Mouse (Mus musculus) heart, embryonic 15.5 days (tissue): Measurements from ENCODE around the gene B3galt1. TPM values are rescaled to one million over a fixed set of nuclear protein-coding genes. Genes with fewer than 3 reads are reported as not detected.

Experiments
- ATAC-seq: fragments of 200-750 bp; cut with Nextera tagmentation; replicated peaks from 2 replicates; pipeline ENCODE4 v1.8.0; 2017; ENCODE audit warnings: low read depth, moderate TSS enrichment; ENCODE audit not compliant: insufficient number of reproducible peaks, insufficient read depth, low FRiP score
- H3K27ac ChIP-seq: fragments of 300-500 bp; sonication (generic); 2 replicates; pipeline ENCODE4 v1.5.1; 2015; ENCODE audit warnings: mild to moderate bottlenecking, inconsistent platforms
- H3K27me3 ChIP-seq: fragments of 300-500 bp; sonication (generic); 2 replicates; pipeline ENCODE4 v1.6.1; 2015; ENCODE audit warnings: inconsistent platforms
- H3K36me3 ChIP-seq: fragments of 300-500 bp; sonication (generic); 2 replicates; pipeline ENCODE4 v1.6.1; 2015; ENCODE audit warnings: mild to moderate bottlenecking, inconsistent platforms
- H3K4me1 ChIP-seq: fragments of 300-500 bp; sonication (generic); replicated peaks from 2 replicates; pipeline ENCODE4 v1.6.1; 2015; ENCODE audit warnings: inconsistent platforms
- H3K4me2 ChIP-seq: fragments of 300-500 bp; sonication (generic); 2 replicates; pipeline ENCODE4 v1.6.1; 2015; ENCODE audit warnings: inconsistent platforms, mild to moderate bottlenecking, moderate library complexity
- H3K4me3 ChIP-seq: fragments of 300-500 bp; sonication (generic); 2 replicates; pipeline ENCODE4 v1.5.1; 2015; ENCODE audit warnings: mild to moderate bottlenecking, inconsistent platforms
- H3K9ac ChIP-seq: fragments of 300-500 bp; sonication (generic); 2 replicates; pipeline ENCODE4 v1.6.1; 2015; ENCODE audit warnings: mild to moderate bottlenecking, inconsistent platforms
- H3K9me3 ChIP-seq: fragments of 300-500 bp; sonication (generic); replicated peaks from 2 replicates; pipeline ENCODE4 v1.6.1; 2016; ENCODE audit warnings: inconsistent platforms
- whole genome bisulfite sequencing: fragments of 180-500 bp; shearing (Covaris S2); methylation state at CpG from one replicate; pipeline ENCODE4 v1.1.7; 2015; ENCODE audit warnings: mixed read lengths; 5-methylcytosine and 5-hydroxymethylcytosine counted together
- polyA plus RNA-seq: library from polyadenylated mRNA; unstranded; fragments of >200 nt; fragmentation: Nextera tagmentation; extraction: Ambion mirVana; gene quantifications from 2 replicates; pipeline ENCODE4 v1.2.1, GENCODE M21; 2015

The B3galt1 gene
- 7.2 and 7.6 TPM in 2 replicates for polyA plus RNA-seq

GRCm38 (mm10) chr2:67565480-67566331 is at the start of gene B3galt1:
B3galt1 (plus strand) TSS chr2:67565871.
- WGBS, result under 1% methylated on average over 83 of the region's 83 CpGs
- no peaks in the 10 kb centered on the region for H3K27me3 ChIP-seq
- ATAC-seq, result peak; percentile 93
- H3K4me2 ChIP-seq, result peak within 1 kb of the TSS; percentile 96
- H3K36me3 ChIP-seq, result no peaks in the 10 kb centered on the region
- H3K9ac ChIP-seq, result peak within 1 kb of the TSS; percentile 59
- H3K9me3 ChIP-seq, result no peaks in the 10 kb centered on the region
- peaks cover 17% of the 10 kb centered on the region for H3K4me1 ChIP-seq
- H3K4me3 ChIP-seq, result peak within 1 kb of the TSS; percentile 82
- H3K27ac ChIP-seq, result peak within 1 kb of the TSS; percentile 65

DNA sequence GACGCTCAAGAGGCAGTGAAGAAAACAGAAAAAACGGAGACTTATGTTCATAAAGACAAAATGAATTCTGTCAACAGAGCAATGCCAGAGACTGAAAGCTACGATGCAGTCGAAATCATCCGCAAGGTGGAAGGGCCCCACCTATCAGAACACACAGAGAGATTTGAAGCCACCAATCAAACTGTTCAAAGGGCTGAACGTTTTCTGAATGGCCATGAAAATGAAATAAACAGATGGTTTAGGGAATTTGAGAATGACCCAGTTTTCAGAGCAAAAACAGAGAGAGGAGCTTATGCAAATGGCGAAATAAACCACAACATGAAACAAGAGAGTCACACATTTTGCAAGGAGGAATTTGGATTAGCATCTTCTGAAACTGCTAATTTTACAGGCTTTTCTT is 49.3 kb upstream of the B3galt1 start:
- ATAC-seq, result no peak
- H3K4me3 ChIP-seq, result no peak overlapping the region
- no peaks in the 10 kb centered on the region for H3K36me3 ChIP-seq
- H3K9ac ChIP-seq, result no peak overlapping the region
- WGBS, result 88% methylated on average over 7 of the region's 7 CpGs
- H3K9me3 ChIP-seq, result no peaks in the 10 kb centered on the region
- H3K4me2 ChIP-seq, result no peak overlapping the region
- no peak overlapping the region for H3K27ac ChIP-seq
- no peaks in the 10 kb centered on the region for H3K27me3 ChIP-seq
- no peaks in the 10 kb centered on the region for H3K4me1 ChIP-seq

- no peaks in the 10 kb centered on the region for H3K9me3 ChIP-seq
- no peak overlapping the region for H3K9ac ChIP-seq
- no peak for ATAC-seq
- no peak overlapping the region for H3K4me2 ChIP-seq
- no peaks in the 10 kb centered on the region for H3K36me3 ChIP-seq
- H3K27me3 ChIP-seq, result no peaks in the 10 kb centered on the region
- 82% methylated on average over 2 of the region's 2 CpGs for WGBS
- no peak overlapping the region for H3K27ac ChIP-seq
- H3K4me3 ChIP-seq, result no peak overlapping the region
- no peaks in the 10 kb centered on the region for H3K4me1 ChIP-seq
Observed at GRCm38 (mm10) chr2:67535347-67535746, 30.3 kb upstream of the B3galt1 start.

DNA sequence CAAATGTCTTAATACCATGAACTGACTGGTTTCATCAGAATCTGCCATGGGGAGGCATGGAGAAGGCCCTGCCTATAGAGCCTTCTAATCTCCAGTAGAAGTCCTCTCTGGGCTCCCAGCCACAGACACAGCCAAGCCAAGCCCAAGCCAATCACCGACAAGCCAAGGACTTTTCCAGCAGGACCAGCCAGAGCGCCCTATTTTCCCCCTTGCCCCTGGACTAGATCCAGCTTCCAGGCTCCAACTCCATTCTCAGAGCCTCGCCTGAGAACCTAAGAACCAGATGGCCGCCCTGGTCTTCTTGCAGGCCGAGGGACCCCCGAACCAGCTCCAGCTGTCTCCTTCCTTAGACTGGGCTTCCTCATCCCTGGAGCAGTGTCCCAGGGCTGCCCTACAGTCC is 26.2 kb upstream of the B3galt1 start:
- Histone ChIP-seq H3K4me1 (no peaks in the 10 kb centered on the region), H3K27me3 (no peaks in the 10 kb centered on the region), H3K9ac (no peak overlapping the region), H3K4me2 (no peak overlapping the region), H3K36me3 (no peaks in the 10 kb centered on the region), H3K4me3 (no peak overlapping the region), H3K9me3 (no peaks in the 10 kb centered on the region), H3K27ac (no peak overlapping the region)
- WGBS, result 76% methylated on average over 6 of the region's 6 CpGs
- no peak for ATAC-seq

DNA sequence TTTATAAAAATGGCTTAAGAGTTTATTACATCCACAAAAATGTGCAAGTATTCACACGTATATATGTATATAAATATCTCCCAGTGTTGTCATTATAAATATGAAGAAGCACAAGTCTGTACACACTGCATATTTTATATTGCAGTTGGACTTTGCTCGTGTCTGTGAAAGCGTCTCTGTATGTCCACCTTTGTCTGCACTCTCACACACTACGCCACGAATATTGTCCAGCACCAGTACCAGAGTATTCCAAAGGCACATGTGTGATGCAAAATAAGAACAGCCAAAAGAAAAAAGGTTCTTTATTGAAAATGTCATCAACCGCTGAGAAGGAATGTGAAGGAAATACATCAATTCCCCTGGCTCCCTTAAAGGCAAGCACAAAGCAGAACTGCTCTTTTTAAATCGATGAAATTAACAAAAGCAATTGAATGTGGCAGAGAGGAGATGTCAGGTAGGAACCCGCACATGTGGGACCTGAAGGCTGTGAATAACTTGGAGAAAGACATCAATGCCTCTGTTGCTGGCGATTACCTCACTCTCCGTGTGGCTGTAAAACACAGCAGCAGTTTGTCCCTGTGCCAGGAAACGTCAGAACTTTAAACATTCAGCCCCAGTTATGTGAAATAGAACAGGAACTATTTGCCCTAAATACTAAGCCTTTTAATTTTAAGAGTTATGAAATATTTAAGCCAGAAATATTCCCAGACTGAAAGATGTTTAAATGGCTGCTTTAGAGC is 23.5 kb upstream of the B3galt1 start:
- H3K27ac ChIP-seq, result no peak overlapping the region
- H3K9me3 ChIP-seq, result no peaks in the 10 kb centered on the region
- no peak overlapping the region for H3K4me3 ChIP-seq
- no peaks in the 10 kb centered on the region for H3K27me3 ChIP-seq
- no peak for ATAC-seq
- H3K36me3 ChIP-seq, result no peaks in the 10 kb centered on the region
- no peak overlapping the region for H3K4me2 ChIP-seq
- no peak overlapping the region for H3K9ac ChIP-seq
- 58% methylated on average over 11 of the region's 11 CpGs for WGBS
- no peaks in the 10 kb centered on the region for H3K4me1 ChIP-seq

DNA sequence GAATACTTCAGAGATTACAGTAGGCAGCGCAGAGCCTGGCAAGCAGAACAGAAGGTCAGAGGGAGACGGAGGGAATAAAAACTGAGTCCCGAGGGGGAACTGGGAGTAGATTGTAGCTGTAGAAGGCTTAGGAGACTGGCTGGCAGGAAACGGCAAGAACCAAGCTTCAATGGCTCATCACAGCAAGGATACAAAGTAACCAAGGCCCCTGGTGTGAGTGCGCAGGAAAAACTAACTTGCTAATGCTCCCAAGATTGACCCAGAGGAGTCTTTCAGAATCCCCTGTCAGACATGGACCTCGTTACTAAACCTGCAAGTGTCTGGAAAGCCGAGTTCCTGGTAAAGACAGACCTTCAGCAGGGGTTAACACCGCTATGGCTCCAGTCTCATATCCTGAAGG is 21.2 kb upstream of the B3galt1 start:
- WGBS, result 66% methylated on average over 8 of the region's 8 CpGs
- H3K4me1 ChIP-seq, result no peaks in the 10 kb centered on the region
- no peak overlapping the region for H3K9ac ChIP-seq
- H3K4me2 ChIP-seq, result no peak overlapping the region
- no peak overlapping the region for H3K27ac ChIP-seq
- no peaks in the 10 kb centered on the region for H3K27me3 ChIP-seq
- no peaks in the 10 kb centered on the region for H3K9me3 ChIP-seq
- H3K36me3 ChIP-seq, result no peaks in the 10 kb centered on the region
- ATAC-seq, result no peak
- no peak overlapping the region for H3K4me3 ChIP-seq

DNA sequence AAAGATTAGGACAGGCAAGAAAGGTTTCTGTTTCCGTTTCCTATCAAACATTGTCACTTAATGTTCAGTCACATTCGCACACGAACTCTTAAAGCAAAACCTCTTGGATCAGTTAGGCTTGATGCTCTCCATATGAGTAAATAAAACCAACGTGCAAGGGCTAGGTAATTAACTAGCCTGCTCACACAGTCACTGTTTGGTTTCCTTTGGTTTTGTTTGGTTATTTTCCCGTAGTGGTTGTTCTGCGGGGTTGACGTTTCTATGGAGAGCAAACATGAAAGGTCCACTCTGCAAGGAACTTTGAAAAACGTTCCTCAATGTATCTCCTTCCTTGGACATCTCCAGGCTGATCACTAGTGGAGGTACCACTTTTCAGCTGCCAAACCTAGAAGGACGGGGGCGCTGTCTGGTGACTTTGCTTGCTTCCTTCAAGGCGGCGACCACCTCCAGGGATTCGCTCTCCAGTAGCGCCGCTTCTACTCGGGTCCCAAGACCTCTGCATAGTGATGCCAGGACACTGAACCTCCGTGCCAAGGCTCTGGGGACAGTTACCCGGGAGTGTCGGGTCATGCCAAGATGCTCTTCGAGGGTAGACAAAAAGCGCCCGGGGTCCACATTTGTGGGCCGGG is 706 bp upstream of the B3galt1 start:
- 3% methylated on average over 23 of the region's 23 CpGs for WGBS
- Histone ChIP-seq H3K4me1 (peaks cover 17% of the 10 kb centered on the region), H3K27ac (peak overlapping the region; percentile 65), H3K27me3 (no peaks in the 10 kb centered on the region), H3K4me2 (peak overlapping the region; percentile 96), H3K9ac (peak overlapping the region; percentile 59), H3K36me3 (no peaks in the 10 kb centered on the region), H3K9me3 (no peaks in the 10 kb centered on the region), H3K4me3 (peak overlapping the region; percentile 82)
- ATAC-seq, result peak; percentile 61

DNA sequence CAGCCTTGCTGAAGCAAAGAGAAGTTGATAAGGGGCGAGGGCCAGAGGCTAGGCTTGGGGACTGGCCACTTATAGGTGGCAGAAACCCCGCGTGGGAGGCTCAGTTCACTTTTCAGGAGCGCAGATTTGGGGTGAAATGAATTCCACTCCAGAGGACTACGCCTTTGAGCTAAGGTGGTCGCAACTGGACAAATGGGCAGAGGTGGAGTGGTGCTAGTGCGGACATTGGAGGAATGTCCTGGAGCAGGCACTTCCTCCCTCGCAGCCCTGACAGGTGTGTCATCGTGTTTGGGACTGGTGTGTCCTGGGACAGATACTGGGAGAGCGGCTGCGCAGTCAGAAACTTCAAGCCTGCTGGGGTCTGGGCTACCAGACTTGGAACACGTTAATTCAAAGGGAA is 895 bp downstream of the B3galt1 start:
- no peak for ATAC-seq
- Histone ChIP-seq H3K4me2 (peak overlapping the region; percentile 96), H3K9ac (peak overlapping the region; percentile 59), H3K4me3 (peak overlapping the region; percentile 82), H3K27me3 (no peaks in the 10 kb centered on the region), H3K9me3 (no peaks in the 10 kb centered on the region), H3K27ac (peak overlapping the region; percentile 65; the same call in 1 of the 2 replicates), H3K36me3 (no peaks in the 10 kb centered on the region), H3K4me1 (peaks cover 17% of the 10 kb centered on the region)
- WGBS, result 2% methylated on average over 12 of the region's 12 CpGs

GRCm38 (mm10) chr2:67567141-67567680 is 1.5 kb downstream of the B3galt1 start:
- peaks cover 17% of the 10 kb centered on the region for H3K4me1 ChIP-seq
- H3K4me2 ChIP-seq, result peak overlapping the region; percentile 96
- 18% methylated on average over 8 of the region's 8 CpGs for WGBS
- no peak overlapping the region for H3K27ac ChIP-seq
- no peak for ATAC-seq
- no peaks in the 10 kb centered on the region for H3K9me3 ChIP-seq
- H3K27me3 ChIP-seq, result no peaks in the 10 kb centered on the region
- peak overlapping the region; percentile 82 for H3K4me3 ChIP-seq
- H3K36me3 ChIP-seq, result no peaks in the 10 kb centered on the region
- peak overlapping the region; percentile 15; the same call in 1 of the 2 replicates for H3K9ac ChIP-seq

DNA sequence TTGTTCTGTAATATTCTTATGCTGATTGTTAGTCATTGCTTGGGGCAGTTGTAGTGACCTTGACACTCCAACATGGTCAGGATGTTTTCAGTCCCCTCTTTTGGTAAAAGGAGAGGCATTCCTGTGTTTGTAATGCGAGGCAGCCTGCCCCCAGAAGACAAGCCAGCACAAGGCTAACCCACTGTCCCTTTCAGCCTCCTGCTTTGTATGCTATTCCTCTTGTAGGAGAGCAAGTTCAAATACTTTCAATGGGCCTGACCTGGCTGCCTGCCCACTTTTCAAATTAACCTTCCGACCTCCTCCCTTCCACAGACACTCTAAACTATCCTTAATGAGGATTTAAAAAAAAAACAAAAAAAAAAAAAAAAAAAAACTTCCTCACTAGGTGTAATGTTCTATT is 11.0 kb downstream of the B3galt1 start:
- Histone ChIP-seq H3K27ac (no peak overlapping the region), H3K27me3 (no peaks in the 10 kb centered on the region), H3K4me1 (no peaks in the 10 kb centered on the region), H3K4me3 (no peak overlapping the region), H3K9ac (no peak overlapping the region), H3K4me2 (no peak overlapping the region), H3K36me3 (no peaks in the 10 kb centered on the region), H3K9me3 (no peaks in the 10 kb centered on the region)
- WGBS, result 60% methylated on average over 2 of the region's 2 CpGs
- ATAC-seq, result no peak

GRCm38 (mm10) chr2:67583091-67583490 is 17.4 kb downstream of the B3galt1 start:
- Histone ChIP-seq H3K9me3 (no peaks in the 10 kb centered on the region), H3K4me2 (no peak overlapping the region), H3K27ac (no peak overlapping the region), H3K27me3 (no peaks in the 10 kb centered on the region), H3K9ac (no peak overlapping the region), H3K4me3 (no peak overlapping the region), H3K4me1 (no peaks in the 10 kb centered on the region), H3K36me3 (no peaks in the 10 kb centered on the region)
- no peak for ATAC-seq
- 71% methylated on average over 2 of the region's 2 CpGs for WGBS
